Mouse (Mus musculus) c-Kit-negative CD71-positive TER-119-positive erythroid progenitor cells, embryonic 14.5 days (primary cell): Measurements from ENCODE around the gene Pde5a.

Source experiments
- DNase-seq: peaks from one replicate; pipeline ENCODE4 v3.0.0-alpha.2; 2013; ENCODE audit warnings: low read depth, low spot score

Gene Pde5a

DNA sequence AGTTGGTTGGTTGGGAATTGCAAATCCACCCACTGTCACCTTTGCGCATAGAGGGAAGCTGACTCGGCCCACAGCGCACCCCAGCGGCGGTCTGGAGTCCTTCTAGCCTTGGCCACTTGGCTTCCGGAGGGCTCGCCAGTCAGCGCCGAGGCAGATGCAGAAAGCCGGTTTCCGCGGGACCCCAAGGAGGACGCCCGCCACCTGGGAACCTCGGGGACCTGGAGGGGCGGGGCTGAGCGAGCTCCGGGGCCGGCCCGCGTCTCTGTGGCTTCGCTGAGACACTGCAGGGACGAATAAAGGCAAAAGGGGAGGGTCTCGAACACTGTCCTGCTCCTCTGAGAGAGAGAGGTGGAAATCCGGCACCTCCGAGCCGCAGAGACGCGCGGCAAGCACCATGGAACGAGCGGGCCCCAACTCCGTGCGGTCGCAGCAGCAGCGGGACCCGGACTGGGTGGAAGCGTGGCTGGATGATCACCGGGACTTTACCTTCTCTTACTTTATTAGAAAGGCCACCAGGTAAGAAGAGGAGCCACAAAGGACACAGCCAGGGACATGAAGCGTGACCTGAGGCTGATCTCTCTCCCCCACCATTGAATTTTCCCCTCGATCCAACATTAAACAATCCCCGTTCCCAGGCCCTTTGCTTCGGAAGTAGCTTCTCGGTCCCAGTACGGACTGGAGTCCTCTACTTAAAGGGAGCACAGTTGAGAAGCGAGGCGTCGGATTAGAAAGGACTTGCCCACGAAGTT, at the start of gene Pde5a:
Gene Pde5a (plus strand): TSS at position 96 of the 749 bp plus-strand sequence.
- DNase-seq, result no peak

DNA sequence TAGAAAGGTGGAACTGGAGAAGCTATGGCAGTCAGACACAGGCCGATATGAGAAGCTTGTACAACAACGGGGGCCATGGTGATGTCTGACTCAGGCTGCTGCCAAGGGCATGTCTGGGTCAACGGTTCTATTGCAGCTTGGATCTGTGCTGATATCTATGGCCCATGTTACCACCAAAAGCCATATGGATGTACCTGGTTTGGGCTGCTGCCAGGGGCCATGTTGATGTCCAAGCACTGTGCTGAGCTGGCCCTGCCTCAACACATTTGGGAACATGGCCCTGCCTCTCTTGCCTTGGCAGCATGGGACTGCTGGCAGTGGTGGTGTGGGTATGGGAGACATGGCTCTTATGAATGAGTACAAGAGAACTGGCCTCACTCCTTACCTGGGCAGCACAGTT, 47.9 kb upstream of the Pde5a start:
- DNase-seq, result no peak

DNA sequence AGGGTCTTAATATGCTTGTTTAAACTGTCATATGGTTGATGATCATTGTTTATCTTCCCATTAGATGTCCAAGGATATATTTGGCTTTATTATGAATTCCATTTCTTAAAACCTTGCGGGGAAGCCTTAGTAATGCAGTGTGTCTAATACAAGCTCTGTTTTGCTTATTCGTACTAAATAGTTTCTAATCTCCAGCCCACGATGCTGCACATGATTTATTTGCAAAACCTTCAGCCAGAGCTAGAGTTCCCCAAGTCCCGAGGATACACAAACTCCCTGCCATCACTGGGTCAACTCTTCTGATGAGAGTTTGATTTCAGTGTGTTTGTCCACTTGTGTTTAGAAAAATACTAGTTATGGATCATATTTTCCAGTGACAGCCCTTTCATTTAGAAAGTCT, 46.4 kb upstream of the Pde5a start:
- DNase-seq, result no peak

DNA sequence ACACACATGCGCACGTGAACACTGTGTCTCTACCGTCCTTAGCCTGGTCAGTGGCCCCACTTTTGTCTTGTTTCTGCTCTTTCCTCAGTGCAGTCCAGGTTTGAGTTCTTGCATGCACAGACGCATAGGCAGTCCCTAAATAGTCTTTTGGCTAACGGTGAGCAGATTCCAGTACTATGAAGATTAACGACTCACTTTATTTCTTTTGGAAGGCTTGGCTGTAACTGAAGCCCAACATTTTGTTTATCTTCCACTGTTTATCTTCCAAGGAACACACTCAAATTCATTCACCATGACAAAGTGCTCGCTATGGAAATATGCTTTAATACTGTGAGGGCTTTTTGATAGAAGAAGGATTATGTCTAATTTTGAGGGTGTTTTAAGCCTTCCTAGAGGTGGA, 43.9 kb upstream of the Pde5a start:
- no peak for DNase-seq

DNA sequence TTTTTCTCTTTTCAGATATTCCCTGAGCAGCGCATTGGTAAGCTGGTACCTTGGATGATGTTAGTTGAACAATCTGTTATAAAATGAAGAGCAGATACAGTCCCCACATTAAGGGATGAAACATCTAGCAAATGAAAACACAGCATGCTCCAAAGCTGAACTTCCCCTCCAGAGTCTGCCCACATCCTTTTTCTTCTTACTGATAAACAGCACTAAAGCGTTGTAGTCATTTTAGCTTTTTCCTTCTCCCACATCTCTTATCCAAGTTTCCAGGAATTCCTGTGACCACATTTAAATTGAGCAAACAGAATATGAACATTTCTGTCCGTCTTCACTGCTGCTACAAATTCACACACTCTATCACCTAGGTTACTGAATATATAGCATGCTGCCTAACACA, 35.7 kb upstream of the Pde5a start:
- no peak for DNase-seq

DNA sequence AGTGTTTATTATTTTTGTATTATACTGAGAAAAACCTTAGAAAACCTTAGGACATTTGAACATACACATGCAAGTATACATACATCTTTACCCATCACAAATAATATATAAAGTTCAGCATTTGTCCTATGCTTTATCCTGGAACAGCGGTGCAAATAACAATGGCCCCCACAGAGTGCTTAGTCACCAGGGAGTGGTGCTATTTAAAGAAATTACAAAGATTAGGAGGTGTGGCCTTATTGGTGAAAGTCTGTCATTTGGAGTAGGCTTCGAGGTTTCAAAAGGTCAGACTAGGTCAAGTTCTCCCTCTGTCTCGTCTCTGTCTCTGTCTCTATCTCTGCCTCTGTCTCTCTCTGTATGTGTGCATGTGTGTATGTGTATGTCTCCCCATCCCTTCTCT, 32.9 kb upstream of the Pde5a start:
- no peak for DNase-seq

DNA sequence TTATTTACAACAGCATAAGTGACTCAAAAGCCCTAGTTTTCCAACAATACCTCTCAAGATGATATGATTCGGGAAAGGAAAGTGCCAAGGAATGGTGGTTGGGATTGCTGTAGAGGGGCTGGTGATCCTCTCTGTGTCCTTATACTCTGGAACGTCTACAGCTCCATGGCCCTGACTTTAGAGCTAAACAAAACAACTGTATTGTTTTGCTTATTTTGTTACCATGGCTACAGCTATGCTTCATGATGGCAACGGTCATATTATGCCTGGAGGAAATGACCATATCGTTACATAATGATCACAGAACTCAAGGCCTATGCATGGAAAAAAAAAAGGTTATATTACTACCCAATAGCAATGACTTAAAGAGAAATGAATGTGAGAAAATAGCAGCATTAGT, 32.1 kb upstream of the Pde5a start:
- DNase-seq, result no peak

DNA sequence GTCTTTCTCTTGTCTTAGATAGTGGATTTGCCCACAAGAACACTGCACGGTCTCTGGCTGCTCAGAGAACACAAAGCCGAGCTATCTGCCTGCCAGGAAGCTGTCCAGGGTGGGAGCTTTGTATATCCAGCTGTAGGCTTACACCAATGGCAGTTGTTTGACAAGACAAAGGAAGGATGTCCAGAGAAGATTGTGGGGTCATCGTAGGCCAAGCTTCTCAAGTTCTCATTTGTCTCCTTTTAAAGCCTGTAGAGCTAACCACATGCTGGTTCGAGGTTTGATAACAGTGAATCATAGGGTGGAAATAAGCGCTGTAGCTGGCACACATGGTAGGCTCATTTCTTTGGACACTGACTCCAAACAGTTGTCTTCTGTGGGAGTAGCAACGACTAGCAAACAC, 24.5 kb upstream of the Pde5a start:
- no peak for DNase-seq

DNA sequence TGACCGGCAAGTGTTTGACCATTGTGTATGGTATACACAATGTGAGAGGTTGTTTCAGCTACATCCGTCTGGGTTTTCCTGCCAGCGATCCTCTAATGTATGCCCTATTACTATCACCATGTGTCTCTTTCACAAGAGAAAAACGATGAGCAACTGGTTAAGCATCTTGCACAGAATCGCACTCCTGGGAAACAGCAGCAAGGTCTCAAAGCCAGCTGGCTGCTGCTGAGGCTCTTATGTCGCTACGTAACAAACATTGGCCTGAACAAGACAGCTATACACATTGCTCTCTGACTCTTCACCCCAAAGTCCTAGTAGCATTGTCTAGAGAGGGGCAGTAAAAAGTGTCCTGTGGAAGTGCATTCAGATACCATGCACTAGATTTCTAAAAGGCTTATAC, 23.5 kb upstream of the Pde5a start:
- no peak for DNase-seq

DNA sequence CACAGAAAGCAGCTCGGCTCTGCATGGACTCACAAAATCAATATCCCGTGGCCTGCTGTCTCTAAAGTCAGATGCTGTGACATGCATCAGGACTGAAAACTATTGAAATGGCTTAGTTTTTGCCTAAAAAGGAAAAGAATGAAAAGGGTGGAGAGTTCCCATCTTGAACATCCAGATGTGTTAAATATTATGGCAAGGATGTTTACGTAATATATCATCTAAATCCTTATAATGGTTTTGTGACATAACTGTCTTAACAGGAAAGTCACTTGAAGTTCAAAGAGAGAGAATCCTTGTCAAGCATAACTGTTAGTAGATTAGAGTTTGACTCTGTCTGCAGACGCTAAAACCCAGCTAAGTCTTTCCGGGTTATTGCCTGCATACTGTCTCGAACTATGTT, 20.3 kb upstream of the Pde5a start:
- DNase-seq, result no peak

DNA sequence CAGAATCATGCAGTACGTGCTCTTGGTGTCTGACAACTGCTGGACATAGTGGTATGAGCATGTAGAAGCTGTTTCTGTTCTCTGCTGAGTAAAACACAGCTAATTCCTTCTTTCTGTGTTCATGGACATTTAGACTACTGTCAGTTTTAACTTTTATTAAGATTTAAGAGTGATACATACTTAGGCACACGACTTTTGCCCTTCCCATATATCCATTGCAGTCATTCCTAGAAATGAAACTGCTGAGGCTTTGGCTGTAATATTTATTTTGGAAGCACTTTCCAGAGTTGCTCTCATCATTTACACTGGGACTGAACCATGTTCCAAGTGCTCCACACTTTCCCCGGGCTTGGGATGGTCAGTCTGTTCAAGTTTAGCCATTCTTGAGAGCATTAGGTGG, 18.6 kb upstream of the Pde5a start:
- DNase-seq, result no peak

DNA sequence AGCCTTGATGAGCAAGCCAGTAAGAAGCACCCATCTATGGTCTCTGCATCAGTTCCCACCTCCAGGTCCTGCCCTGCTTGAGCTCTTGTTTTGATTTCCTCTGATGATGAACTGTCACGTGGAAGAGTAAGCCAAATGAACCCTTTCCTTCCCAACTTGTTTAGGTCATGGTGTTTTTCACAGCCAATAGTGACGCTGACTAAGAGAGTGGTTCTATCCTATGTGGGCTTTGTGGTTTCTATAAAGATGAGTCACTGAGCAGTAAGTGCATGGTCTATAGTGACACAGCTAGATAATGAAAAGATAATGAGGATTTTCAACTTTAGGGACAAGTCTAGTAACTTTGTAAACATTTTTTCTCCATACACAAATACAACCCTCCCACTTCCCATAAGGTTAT, 10.1 kb upstream of the Pde5a start:
- DNase-seq, result no peak

DNA sequence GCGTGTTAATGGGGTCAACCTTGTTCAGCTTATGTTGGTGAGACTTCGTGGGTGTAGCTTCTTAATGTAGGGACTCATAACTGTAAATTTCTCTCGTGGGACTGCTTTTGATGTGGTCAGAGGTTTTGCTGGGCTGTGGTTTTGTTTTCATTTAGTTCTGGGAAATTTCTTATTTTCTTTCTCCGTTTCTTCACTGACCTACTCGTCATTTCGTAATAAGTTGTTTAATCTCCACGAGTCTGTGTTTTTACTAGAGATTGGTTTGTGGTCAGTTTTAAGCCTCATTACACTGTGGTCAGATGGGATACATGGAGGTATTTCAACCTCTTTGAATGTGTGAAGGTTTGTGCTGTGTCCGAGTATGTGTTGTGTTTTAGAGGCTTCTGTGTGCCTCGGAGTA, 7.2 kb upstream of the Pde5a start:
- no peak for DNase-seq

DNA sequence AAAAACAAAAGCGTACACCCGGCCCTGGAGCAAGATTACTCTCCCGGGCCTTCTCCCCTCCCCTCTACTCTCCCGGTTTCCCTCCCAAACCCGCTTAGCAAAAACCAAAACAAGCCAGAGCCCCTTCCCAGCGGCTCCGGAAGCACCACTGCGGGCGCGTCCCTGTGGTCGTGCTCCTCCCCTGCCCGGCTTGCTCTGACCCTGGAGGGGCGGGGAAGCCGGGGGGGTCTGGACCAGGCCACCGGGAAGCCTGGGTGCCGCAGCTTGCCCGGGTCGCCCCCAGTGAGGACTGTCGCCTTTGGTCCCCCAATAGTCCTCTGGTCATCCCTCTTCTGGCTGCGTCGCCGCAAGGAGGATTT, 833 bp downstream of the Pde5a start:
- no peak for DNase-seq

DNA sequence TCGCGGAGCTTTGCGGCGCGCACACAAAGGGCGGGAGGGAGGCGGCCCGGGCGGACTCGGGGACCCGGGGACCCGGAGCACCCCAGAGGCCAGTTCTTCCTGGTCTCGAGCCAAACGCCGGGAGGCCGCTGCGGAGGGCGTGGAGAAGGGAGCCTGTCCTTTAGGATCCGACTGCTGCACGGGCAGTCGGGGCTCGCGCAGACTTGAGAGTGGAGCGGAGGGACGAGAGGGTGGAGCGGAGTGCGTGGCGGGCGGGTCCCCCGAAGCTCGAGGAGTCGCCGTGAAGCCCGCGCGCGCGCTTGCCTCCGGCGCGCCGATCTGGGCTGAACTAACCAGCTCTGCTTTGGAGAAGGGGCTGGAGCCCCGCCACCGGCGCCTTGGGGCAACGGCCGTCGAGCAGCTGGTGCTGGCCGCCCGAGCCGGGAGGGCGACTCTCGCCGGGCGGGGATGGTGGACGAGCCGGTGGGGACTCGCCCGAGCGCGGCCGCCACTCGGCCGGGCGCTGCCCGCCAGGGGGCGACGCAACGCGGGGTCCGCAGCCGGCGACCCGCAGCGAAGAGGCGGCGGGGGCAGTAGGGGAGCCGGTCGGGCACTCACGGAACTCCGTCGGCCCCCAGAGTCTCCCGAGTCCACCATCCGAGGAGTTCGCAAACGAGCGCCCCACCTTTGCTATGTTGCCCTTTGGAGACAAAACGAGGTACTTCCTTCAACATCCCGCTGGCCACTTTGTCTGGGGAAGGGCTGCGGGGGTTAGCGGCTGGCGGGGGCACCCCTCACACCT, 1.4 kb downstream of the Pde5a start:
- DNase-seq, result no peak

DNA sequence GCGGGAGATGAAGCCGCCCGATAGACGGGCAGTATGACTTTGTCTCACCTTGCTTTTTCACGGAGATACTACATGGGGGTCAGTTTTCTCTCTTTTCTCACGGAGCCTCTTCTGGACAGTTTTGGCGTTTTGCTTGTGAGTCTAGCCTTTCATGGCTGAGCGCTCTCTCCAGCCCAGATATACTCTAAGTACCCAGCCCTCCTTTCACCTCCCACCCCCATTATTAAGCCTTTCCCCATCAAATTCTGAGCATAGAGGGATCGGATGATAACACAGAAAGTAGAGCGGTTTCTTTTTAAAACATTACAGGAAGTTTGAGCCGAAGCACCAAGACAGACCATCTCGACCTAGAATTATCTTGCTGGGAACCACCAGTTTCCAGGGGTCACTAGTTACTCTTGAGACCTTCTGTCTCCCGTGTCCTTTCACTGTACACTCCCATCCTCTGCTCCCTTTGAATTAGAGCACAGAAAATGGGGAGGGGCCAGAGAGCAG, 2.0 kb downstream of the Pde5a start:
- DNase-seq, result no peak

DNA sequence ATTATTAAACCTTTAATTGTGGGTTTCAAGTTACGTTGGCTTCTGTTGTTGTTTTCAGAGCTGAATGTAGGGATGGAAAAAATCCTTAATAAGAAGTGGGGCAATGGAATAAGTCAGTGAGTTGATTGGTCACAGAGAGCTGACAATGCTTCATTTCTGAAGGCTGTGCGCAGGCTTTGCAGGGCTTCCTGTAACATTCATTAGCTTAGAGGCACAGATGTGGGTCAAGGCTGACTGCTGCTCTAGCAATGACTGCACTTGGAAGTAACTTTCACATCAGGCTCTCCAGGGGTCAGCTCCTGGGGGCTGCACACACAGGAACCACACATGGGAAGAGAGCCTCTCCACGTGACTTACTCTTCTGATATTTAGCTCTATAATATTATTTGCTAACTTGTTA, 5.1 kb downstream of the Pde5a start:
- DNase-seq, result no peak

DNA sequence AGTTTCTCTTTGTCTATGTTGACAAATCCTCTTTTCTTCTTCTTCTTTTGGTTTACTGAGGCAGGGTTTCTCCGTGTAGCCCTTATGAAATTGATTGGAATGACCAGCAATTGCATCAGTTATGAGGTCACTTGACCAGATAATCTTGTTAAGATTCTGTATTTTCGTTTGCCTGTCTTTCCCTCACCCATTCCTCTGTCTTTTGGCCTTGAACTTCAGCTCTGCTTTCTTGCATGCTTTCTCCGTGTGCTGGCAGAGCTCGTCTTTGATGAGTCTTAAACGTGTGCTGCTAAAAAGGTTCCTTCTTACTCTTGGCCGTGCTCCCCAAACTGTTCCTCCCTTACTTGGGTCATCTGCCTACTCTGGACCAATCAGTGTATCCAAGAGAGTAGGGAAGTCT, 5.6 kb downstream of the Pde5a start:
- no peak for DNase-seq

DNA sequence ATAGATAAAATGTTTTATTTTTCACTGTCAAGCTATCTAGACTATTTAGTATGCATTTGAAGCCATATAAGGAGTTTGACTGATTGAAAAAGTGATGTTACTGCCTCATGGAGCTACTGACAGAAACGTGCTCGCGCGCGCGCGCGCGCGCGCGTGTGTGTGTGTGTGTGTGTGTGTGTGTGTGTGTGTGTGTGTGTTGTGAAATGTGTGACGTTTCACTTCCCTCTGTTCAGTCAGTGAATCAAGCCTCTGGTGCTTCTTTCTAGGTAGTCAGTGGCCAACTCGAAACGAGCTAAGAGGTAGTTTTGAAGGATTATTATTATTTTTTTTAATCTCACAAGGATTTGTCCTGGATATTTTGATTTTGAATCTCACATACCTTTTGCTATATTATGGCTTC, 10.7 kb downstream of the Pde5a start:
- DNase-seq, result no peak

DNA sequence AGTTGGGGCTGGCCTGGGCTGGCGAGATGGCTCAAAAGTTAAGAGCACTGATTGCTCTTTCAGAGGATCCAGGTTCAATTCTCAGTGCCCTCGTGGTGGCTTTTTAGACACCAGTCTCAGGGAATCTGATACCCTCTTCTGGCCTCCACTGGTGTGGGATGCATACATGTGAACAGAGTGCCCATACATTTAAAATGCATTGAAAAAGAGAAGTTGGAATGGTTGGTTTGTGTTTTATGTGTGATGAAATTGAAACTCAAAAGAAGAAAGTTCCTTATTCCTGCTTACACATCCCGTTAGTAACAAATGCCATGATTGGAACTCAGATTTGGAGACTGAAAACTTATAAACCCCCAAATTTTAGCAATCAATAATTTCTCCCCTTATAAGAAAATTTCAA, 15.5 kb downstream of the Pde5a start:
- DNase-seq, result no peak

DNA sequence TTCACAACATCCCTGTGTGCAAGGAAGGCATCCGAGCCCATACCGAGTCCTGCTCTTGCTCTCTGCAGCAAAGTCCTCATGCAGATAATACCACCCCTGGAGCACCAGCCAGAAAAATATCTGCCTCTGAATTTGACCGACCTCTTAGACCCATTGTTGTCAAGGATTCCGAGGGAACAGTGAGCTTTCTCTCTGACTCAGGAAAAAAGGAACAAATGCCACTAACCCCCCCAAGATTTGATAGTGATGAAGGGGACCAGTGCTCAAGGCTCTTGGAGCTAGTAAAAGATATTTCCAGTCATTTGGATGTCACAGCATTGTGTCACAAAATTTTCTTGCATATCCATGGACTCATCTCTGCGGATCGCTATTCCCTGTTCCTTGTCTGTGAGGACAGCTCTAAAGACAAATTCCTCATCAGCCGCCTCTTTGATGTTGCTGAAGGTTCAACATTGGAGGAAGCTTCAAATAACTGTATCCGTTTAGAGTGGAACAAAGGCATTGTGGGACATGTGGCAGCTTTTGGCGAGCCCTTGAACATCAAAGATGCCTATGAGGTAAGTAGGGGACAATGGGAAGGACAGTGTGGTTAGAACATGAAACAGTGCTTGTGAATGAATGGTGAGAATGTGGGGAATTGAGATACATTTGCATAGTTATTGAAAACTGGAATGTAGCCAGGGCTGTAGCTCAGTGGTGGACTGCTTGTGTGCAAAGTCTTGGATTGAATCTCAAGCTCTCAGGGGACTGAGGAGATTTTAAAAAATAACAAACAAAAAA, 19.4 kb downstream of the Pde5a start:
- no peak for DNase-seq

DNA sequence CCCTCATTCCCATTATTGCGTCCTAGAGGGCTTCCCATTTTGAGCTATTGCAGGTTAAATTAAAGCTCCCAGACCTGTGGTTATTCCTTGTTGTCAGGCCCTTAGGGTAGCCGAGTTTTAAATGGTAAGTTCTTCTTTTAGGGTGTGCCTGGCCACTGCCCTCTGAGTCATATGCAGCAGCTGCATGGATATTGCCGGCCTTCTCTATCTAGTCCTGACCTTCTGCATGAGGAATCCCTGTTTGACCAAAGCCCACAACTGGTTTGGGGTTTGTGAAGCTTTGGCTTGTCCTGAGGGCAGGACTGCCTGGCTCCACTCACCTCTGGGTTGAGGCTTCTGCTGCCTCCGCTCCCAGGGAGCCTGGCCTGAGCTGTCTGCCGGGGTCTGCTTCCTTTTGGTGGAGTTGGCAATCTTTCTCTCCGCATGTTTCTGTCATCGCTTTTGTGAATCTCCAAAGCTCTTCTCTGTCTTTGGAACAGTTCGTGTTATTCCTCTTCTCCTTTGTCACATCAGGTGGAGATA, 34.6 kb downstream of the Pde5a start:
- DNase-seq, result no peak
